Mouse (Mus musculus) CH12F3 (cell line): ENCODE measurements around the gene Mre11a.

Source experiments
- in situ Hi-C: fragments of 300-500 bp; cut with MboI; formaldehyde crosslinking; loops from 2 replicates; pipeline ENCODE4 v1.14.3; 2020; ENCODE audit warnings: low sequenced_read_pairs

The Mre11a gene

DNA sequence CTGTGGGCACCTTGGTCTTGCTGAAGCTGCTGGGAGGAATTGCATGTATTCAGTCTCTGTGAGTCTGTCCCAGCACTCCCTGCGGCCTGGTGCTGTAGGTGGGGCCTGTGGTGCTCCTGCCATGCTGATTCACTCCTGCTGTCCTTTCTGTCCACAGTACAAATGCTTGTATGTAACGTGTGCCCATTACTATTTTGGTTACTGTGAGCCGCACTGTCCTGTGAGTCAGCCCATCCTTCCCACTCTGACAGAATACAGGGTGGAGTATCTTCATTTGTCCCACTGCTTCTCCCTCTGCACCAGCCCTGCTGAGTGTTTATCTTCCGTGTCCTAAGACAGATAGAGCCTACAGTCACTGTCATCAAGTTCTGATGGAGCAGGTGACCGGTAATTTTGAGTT is 25.7 kb downstream of the Mre11a start:
- in situ Hi-C loops = no loop called here

DNA sequence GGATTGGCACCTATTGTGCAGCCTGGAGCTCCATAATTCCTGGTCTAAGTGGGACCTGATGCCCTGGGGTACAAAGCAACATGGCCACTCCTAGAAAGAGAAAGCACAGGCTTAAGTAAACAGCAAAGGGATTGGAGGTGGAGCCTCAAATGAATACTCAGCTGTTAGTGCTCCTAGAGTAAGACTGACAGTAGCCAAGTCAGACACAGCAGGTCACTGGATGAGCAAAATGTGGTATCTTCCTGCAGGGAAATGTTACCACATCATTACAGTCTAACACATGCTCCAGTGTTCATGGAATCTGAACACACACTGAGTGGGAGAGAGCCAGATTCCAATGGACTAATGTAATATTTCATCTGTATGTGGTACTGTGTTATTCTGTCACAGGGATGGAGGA is 36.9 kb downstream of the Mre11a start:
- in situ Hi-C loops = no loop called here

DNA sequence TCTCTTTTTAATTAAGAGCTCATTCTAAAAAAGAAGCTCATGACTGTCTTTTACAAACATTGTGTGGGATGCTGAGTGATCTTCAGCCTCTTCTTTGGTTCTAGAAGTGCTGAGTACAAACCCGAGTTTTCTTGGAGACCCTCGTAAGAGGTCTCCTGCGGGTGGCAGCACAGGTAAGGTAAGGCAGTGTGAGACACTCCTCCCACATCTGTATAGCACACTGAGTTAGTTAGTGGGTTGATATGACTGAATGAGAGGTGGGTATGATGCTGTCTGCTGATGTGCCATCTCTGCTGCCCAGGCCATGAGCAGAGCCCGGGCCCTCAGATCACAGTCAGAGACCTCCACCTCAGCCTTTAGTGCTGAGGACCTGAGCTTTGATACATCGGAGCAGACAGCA is 40.4 kb downstream of the Mre11a start:
- in situ Hi-C loops = no loop called here

DNA sequence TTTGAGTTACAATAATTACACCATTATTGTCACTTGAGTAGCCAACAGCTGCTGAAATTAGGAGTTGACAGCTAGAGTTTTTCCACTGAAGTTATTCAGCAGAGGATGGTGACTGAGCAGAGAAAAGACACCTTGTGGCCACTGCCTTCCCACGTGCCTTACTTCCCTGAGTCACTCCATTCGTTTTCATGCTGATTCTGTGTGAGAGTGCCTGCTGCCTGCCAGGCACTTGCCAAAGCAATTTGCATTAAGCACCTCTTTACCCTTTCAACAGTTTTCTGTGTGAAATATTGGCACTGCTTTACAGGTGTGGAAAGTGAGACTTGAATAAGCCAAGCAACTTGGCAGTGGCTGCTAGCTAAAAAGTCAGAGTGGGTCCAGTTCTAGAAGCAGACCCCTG is 43.4 kb downstream of the Mre11a start:
- in situ Hi-C loops = no loop called here

DNA sequence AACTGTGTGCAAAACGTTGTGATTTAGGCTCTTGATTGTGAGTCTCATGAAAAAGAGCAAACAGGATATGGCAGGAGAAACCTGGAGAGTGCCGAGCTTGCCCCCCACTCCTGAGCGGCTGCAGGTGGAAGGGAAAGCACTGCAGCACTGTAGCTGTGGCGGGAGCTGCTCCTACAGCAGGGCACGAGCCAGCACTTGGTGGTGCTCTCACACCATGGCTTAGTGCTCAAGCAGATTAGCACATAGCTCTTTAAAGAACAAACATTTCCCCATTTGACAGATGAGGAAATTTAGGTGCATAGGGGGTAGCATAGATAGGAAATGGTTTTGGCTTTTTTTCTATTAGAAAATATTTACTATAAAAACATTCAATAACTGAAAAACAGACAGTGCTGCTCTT is 47.6 kb downstream of the Mre11a start:
- in situ Hi-C loops = no loop called here

DNA sequence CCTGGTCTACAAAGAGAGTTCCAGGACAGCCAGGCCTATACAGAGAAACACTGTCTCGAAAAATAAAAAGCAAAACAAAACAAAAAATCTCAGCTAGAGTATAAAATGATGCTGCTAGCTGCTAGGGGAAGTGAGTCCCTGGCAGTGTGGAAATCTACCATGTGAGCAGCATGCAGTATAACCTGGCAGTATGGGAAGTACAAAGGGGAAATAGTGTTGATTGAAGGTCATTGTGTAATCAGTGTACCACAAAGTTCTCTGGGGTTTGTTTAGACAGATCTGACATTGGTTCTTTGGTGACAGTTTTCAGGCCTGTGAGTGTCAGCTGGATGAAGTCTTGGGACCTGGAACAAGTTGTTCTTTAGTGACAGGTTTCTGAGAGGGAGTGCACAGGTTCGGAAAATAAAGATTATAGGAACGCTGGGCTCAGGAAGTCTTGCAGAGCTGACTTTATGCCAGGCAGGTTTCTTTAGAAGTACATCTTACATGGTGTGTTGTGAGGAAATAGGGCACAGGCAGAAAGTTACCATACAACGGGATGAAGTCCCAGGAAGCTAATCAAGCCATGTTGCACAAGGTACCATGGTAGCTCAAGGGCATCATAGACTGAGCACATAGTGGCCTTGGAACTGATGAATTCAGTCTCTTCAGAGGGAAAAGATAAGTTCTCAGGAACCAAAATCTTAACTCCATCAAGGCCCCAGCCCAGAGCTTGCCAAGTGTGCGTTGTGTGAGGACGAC is 51.1 kb downstream of the Mre11a start:
- in situ Hi-C loops = no loop called here

DNA sequence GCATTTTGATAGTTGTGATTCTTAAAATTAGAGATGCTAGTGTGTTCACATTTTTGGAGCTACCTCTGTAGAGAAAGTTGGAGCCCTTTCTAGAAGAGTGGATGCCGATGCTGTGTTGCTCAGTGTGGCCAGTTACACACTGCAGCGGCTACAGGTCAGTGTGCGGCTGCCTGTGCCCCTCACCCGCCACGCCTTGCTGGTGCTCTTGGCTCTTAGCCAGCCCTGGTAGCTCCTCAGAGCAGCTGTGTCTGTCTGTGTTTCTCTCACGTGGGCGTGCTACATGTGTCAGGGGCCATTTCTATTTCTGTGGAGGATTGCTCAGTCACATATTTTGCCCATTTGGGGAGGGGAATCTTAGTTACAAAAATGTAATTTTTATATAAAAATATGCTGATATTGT is 55.1 kb downstream of the Mre11a start:
- in situ Hi-C loops = no loop called here

DNA sequence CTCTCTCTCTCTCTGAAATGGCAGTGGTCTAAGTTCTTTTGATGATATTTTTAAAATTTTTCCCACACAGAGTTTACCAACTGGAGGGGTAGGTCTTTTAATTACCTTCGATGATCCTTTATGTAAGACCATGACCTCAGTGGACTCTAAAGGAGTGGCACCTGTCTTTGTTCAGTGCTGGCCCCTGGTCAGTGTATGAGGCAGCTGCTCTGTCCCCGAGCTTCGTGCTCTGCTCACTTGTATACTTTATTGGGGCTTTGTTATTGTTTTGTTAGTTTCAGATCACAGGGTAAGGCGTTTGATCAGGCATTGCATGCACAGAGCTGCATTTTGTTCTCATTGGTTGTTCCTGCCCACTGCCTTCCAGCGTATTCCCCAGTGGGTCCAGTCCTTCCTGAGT is 55.5 kb downstream of the Mre11a start:
- in situ Hi-C loops = no loop called here

DNA sequence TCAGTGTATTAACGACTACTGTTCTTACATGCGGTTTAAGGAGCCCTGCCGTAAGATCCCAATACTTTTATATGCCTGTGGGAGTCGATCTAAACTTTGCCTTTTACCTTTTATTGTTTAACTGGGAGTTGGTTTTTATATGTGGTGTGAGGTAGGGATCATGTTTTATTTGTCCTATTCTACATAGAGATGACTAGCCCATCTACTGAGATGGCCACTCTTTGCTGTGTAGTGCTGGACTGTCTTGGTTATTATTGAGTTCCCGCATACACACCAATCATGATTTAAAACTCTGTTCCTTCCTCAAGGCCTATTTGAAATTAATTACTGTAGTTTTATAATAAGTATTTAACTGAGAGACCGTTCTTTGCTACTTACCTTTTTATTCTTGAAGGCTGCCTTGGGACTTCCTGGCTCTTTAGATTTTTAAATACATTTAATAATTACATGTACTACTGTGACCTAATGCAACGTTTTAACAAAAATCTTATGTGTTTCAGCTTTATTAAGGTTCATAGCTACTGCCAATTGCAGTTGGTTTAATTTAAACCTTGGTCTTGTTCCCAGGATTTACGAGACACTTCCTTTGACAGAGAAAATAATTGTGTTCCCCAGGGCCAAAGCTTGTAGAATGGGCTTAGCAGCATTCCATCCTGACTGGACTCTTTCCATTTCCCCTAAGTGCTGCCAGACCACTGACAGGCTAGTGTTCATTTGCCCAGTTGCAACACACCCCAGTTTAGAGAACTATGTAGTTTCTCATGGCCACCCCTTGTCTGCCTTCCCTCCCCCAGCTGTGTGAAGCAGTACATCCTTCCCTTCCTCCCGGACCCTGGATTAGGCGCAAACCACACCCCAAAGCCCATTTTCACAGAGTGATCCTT is 57.7 kb downstream of the Mre11a start:
- in situ Hi-C loops = no loop called here

DNA sequence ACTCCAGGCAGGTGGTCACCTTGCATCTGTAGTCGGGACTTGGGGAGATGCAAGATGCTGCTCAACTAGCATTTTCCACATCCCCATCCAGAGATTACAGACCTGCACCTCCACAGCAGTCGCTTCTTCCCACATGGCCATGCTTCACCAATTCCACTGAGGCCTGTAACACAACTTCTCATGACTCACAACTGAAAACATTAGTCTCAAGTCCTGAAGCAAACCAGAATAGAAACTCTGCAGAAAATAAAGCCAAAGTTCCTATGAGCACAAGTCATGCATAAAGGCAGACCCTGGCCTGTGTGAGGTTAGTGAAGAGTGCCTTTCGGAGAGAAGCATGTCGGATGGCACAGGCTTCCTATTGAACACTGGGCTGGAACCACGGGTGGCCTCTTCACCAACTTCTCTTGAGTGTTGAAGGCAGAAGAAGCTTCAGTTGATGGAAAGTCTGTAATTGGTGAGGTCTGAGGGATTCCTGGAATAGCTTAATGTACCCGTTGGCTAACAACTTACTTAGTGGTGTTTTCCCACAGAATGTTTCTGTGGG is 58.9 kb downstream of the Mre11a start:
- in situ Hi-C loops = no loop called here

DNA sequence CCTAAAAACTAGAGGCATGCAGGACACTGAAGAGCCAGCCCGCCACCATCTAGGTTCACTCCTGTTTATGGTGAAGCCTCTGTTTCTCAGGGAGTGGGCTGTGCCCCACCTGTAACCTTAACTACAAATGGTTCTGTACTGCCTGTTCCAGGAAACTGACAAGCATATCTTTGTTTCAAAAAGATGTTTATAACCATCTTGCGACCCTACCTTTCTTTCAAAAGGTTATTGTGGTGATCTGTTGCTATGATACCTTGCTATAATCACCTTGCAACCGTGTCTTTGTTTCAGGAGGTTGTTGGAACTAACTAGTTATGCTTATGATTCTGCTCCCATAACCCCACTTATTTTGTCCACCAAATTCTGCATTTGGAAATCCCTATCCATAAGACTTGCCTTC is 59.4 kb downstream of the Mre11a start:
- in situ Hi-C loops = no loop called here

DNA sequence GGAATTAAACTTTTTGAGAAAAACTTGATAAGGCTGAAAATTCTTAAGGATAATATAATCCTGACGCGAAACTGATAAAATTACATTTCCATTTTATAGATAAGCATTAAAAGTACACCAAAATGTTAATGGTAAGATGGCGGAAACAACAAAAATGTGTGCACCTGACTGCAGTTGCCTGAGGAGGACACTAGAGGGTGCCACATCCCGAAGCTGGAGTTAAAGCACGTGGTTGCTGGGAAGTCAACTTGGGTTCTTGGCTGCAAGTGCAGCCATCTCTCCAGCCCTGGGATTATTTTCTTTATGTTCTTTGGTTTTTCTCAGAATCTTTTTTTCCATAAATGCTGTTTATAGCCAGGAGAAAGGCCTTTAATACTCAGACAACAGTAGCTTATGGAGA is 62.0 kb downstream of the Mre11a start:
- in situ Hi-C loops = no loop called here

DNA sequence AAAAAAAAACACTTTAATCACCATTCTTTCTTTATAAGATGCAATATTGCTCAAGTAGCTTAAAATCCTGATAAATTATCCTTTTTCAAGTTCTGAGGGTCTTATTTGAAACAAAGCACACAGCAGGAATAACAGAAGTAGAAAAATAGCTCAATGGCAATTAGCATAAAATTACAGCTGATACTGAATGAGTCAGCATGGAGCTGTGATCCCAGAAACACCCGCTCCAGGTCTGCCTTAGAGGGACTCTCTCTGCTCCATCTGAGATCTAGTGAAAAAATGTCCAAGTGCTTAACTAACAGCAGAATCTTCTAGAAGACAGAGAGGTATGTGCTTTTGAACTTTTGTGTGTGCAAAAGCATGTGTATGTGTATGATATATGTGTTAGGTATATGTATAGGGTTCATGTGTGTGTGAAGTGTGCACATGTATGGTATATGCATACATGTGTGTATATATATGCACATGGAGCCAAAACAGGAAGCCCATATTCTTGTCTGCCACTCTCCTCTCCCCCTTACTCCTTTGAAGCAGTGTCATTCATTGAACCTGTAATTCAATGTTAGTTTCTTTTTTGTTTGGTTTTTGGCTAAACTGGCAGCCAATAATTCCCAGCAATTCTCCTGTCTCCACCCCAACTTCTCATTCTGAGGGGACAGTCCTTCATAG is 63.9 kb downstream of the Mre11a start:
- in situ Hi-C loops = no loop called here

DNA sequence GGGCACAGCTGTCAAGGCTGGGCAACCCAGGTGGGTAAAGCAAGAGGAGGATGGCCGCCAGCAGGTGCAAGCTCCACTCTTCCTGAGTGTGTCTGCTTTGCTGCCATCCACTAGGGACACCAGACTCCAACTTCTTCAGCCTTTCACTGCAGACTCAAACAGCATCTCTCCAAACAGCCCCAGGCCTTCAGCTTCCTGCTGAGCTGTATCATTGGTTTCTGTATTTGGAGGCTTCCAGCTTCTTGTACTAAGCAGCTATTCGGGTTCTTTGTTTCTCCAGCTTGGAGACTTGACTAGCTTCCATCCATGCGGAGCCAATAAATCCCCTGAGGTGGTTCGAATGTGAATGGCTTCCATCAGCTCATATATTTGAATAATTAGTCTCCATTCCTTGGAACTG is 70.1 kb downstream of the Mre11a start:
- in situ Hi-C loops = no loop called here

DNA sequence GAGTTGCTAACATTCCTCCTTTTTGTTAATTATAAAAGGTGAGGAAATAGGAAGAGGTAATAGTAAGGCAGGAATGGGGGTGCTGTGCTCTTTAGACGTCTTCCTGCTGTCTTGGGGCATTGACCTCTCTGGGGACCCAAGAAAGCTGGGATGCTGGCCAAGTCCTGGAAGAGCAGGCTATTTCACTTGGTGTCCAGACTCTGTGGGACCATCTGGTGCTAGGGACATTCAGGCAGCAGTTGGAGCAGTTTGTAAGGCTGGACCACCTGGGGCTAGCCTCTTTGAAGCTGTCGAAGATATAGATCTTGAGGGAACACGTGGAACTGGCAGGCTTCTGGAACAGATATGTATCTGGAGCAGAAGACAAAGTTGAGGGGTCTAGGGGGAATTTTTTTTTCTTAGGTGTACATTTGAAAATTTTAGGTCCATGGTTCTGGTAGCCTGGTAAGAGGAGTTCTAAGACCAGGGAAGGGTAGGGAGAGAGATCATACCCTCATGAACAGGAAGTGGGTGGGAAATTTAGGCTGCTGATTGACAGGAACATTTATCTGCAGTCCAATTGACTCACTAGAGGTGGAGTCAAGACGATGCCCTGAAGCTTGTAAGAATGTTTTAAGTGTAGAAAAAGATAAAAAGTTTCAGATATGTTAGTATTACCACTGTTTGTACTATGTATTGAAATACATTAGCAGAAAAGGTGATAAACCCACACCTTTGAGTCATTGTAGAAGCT is 72.6 kb downstream of the Mre11a start:
- in situ Hi-C loops = no loop called here

DNA sequence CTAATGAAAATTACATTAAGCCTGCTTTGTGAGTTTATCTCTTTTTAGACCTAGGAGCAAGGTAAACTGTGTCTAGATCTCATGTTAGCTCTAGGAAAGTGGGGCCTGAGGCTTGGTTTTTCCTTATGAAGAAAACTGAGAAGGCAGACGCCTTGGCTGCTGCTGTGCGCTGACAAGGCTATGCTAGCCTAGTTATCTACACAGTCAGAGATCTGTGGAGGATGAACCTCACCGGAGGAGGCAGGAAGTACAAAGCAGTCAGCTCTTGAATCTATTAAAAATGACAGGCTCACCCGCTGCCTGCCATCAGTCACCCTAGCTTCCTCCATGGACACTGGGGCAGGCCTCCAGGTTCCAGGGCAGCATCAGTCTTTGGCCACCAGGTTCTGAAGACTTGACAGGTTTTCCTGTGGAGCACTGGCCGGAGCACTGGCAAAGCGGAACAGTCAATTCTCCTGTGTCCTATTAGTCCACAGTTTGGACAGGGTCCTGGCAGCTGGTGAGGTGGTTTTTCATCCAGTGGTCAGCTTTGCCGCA is 73.8 kb downstream of the Mre11a start:
- in situ Hi-C loops = no loop called here

DNA sequence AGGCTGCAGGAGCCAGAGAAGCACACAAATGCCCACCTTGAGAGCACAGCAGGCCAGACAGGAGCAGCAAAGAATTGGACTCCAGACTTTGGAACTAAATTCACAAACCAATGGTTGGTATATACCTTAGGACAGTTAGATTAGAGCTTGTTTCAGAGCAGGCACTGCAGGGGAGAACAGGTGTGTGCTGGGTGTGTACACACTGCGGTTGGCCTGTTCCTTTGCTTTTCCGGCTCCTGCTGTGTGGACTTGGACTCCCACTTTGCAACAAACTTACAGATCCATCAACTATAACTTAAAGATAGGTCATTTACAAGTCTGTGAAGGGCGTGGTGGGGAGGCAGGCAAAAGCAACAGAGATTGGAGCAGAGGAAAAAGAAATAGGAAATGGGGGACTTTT is 74.3 kb downstream of the Mre11a start:
- in situ Hi-C loops = no loop called here

DNA sequence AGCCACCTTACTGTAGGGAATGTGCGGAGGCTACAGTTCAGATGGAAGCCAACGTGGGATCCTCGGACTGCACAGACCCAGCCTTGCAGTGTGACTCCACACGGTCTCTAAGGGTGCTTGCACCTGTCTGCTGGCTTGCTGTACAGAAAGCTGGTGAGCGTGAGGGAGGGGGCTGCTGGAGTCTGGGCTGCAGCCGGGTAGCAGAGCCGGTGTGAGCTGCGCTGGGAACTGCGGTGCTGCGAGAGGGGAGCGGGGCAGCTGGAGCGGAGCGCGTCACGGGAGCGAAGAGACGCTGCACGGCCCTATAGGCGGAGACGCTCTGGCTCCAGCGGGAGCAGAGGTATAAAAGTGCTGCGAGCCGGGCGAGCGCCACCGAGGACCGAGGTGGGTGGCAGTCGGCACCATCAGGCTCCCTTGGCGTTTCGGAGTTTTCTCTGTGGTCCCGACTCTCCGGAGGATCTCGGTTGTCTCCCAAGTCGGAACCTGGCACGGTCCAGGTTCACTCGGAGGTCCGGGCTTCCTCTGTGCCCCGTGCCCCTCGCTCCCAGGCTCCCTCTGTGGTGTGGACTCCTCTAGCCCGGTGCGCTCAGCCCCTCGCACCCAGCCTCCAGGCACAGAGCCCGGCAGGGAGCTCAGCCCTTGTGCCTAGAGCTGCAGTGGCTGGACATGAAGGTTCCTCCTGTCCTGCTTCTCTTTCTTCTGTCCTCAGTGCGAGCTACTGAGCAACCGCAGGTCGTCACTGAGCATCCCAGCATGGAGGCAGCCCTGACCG is 75.6 kb downstream of the Mre11a start, which contains the start of gene Gpr83:
Gene Gpr83, plus strand, starts transcription at position 343 of the 772 bp plus-strand sequence.
- in situ Hi-C loops = loop anchor here (10.0 kb wide), 1 partner anchor 155 kb away; no protein-coding TSS in a partner anchor

DNA sequence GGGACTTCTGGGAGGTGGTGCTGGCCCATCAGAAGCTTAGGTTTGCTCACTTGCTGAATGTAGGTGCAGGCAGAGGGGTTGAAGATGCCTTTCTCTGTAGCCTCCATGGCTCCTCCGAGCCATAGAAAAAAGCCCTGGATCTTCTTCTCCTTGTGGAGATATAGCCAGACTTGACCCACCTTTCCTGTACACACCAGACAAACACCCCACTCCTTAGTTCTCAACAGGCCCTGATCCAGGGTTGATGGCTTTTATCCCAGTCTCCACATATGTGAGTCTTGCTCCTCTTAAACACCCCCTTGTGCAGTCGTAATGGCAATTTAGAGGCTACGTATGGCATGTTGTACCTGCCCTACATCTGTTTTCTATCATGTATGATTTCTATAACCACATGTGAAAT is 78.7 kb downstream of the Mre11a start:
- in situ Hi-C loops = loop anchor here (10.0 kb wide), 1 partner anchor 152 kb away; no protein-coding TSS in a partner anchor
